Mouse (Mus musculus) megakaryocyte, embryonic 14.5 days (primary cell): ENCODE results near the gene Abcc4.

Source experiments
- FLI1 ChIP-seq: IDR thresholded peaks from 2 replicates; pipeline ENCODE4 v1.6.1; 2012; ENCODE audit warnings: low read length, inconsistent platforms, mixed read lengths
- GATA1 ChIP-seq: IDR thresholded peaks from 3 replicates; pipeline ENCODE4 v1.6.1; 2012; ENCODE audit warnings: mixed read lengths, low read length, inconsistent platforms, borderline replicate concordance

- no peak for TF ChIP-seq GATA1
- TF ChIP-seq FLI1: no peak
These were observed 231.6 kb downstream of the Abcc4 start for GRCm38 (mm10) chr14:118474226-118475099.
